Mouse (Mus musculus): Measurements from ENCODE around the gene Ulk4. TPM values are rescaled to one million over a fixed set of nuclear protein-coding genes. Genes with fewer than 3 reads are reported as not detected.

Gene Ulk4
- total RNA-seq, 2 experiments from 2014 or later = 7.2 to 7.5 TPM

- DNase-seq (ENCODE audit: extremely low spot score in 1 of 2, low spot score in 2 of 2) = no peak
- intact Hi-C loops (cut with DNase I) = no loop called here
These were observed 185.8 kb downstream of the Ulk4 start for GRCm38 (mm10) chr9:121091016-121091735.

- no peak for DNase-seq (ENCODE audit: extremely low spot score in 1 of 2, low spot score in 2 of 2)
- intact Hi-C loops (cut with DNase I) = no loop called here
These were observed 189.3 kb downstream of the Ulk4 start for GRCm38 (mm10) chr9:121087661-121088060.

- DNase-seq (ENCODE audit: extremely low spot score in 1 of 2, low spot score in 2 of 2) = no peak
- intact Hi-C loops (cut with DNase I) = no loop called here
These were observed 192.8 kb downstream of the Ulk4 start for GRCm38 (mm10) chr9:121084191-121084590.

GRCm38 (mm10) chr9:121080834-121081233, 196.2 kb downstream of the Ulk4 start:
- intact Hi-C loops (cut with DNase I) = no loop called here
- DNase-seq (ENCODE audit: extremely low spot score in 1 of 2, low spot score in 2 of 2) = no peak

GRCm38 (mm10) chr9:121080413-121080812, 196.6 kb downstream of the Ulk4 start:
- intact Hi-C loops (cut with DNase I) = no loop called here
- no peak for DNase-seq (ENCODE audit: extremely low spot score in 1 of 2, low spot score in 2 of 2)

GRCm38 (mm10) chr9:121079388-121080088, 197.5 kb downstream of the Ulk4 start:
- intact Hi-C loops (cut with DNase I) = loop anchor here (10.0 kb wide), 1 partner anchor 475 kb away; no protein-coding TSS in a partner anchor
- DNase-seq (ENCODE audit: extremely low spot score in 1 of 2, low spot score in 2 of 2) = peak in 1 of 2 experiments; percentile 54

- intact Hi-C loops (cut with DNase I) = loop anchor here (10.0 kb wide), 1 partner anchor 471 kb away; no protein-coding TSS in a partner anchor
- DNase-seq (ENCODE audit: extremely low spot score in 1 of 2, low spot score in 2 of 2) = peak in 1 of 2 experiments; percentile 21
These were observed 200.7 kb downstream of the Ulk4 start for GRCm38 (mm10) chr9:121076291-121076690.

GRCm38 (mm10) chr9:121075246-121075645, 201.8 kb downstream of the Ulk4 start:
- peak; percentile 82 to 87 for DNase-seq (ENCODE audit: extremely low spot score in 1 of 2, low spot score in 2 of 2)
- intact Hi-C loops (cut with DNase I) = loop anchor here (10.0 kb wide), 1 partner anchor 470 kb away; no protein-coding TSS in a partner anchor

GRCm38 (mm10) chr9:121074726-121075125, 202.3 kb downstream of the Ulk4 start:
- peak; percentile 16 to 68 for DNase-seq (ENCODE audit: extremely low spot score in 1 of 2, low spot score in 2 of 2)
- intact Hi-C loops (cut with DNase I) = loop anchor here (10.0 kb wide), 1 partner anchor 470 kb away; no protein-coding TSS in a partner anchor

GRCm38 (mm10) chr9:121072127-121072757, 204.8 kb downstream of the Ulk4 start:
- intact Hi-C loops (cut with DNase I) = loop anchor here (10.0 kb wide), 1 partner anchor 467 kb away; no protein-coding TSS in a partner anchor
- peak in 1 of 2 experiments; percentile 12 for DNase-seq (ENCODE audit: extremely low spot score in 1 of 2, low spot score in 2 of 2)

GRCm38 (mm10) chr9:121071461-121072126, 205.4 kb downstream of the Ulk4 start:
- DNase-seq (ENCODE audit: extremely low spot score in 1 of 2, low spot score in 2 of 2) = no peak

GRCm38 (mm10) chr9:121071050-121071449, 205.9 kb downstream of the Ulk4 start:
- no peak for DNase-seq (ENCODE audit: extremely low spot score in 1 of 2, low spot score in 2 of 2)
- intact Hi-C loops (cut with DNase I) = loop anchor here (10.0 kb wide), 1 partner anchor 466 kb away; no protein-coding TSS in a partner anchor

More at GRCm38 (mm10) chr9:121071461-121072126, 205.4 kb downstream of the Ulk4 start:
- intact Hi-C loops (cut with DNase I) = loop anchor here (10.0 kb wide), 1 partner anchor 467 kb away; no protein-coding TSS in a partner anchor

- intact Hi-C loops (cut with DNase I) = no loop called here
- no peak for DNase-seq (ENCODE audit: extremely low spot score in 1 of 2, low spot score in 2 of 2)
These were observed 208.9 kb downstream of the Ulk4 start for GRCm38 (mm10) chr9:121068115-121068514.

- DNase-seq (ENCODE audit: extremely low spot score in 1 of 2, low spot score in 2 of 2) = no peak
- intact Hi-C loops (cut with DNase I) = no loop called here
These were observed 210.0 kb downstream of the Ulk4 start for GRCm38 (mm10) chr9:121067043-121067442.

GRCm38 (mm10) chr9:121065383-121065978, 211.5 kb downstream of the Ulk4 start:
- intact Hi-C loops (cut with DNase I) = no loop called here
- DNase-seq (ENCODE audit: extremely low spot score in 1 of 2, low spot score in 2 of 2) = no peak

- intact Hi-C loops (cut with DNase I) = no loop called here
- no peak for DNase-seq (ENCODE audit: extremely low spot score in 1 of 2, low spot score in 2 of 2)
These were observed 212.2 kb downstream of the Ulk4 start for GRCm38 (mm10) chr9:121064606-121065355.

GRCm38 (mm10) chr9:121062671-121063070, 214.3 kb downstream of the Ulk4 start:
- DNase-seq (ENCODE audit: extremely low spot score in 1 of 2, low spot score in 2 of 2) = no peak
- intact Hi-C loops (cut with DNase I) = no loop called here
